Mouse (Mus musculus) spleen, postnatal 4 days (tissue): ENCODE results near the gene Cntnap1.

ENCODE experiments used
- DNase-seq, 2 experiments: peaks; one replicate each; pipeline ENCODE4 v3.0.0; 2022; ENCODE audit warnings: low spot score in 2 of 2

Gene Cntnap1

DNA sequence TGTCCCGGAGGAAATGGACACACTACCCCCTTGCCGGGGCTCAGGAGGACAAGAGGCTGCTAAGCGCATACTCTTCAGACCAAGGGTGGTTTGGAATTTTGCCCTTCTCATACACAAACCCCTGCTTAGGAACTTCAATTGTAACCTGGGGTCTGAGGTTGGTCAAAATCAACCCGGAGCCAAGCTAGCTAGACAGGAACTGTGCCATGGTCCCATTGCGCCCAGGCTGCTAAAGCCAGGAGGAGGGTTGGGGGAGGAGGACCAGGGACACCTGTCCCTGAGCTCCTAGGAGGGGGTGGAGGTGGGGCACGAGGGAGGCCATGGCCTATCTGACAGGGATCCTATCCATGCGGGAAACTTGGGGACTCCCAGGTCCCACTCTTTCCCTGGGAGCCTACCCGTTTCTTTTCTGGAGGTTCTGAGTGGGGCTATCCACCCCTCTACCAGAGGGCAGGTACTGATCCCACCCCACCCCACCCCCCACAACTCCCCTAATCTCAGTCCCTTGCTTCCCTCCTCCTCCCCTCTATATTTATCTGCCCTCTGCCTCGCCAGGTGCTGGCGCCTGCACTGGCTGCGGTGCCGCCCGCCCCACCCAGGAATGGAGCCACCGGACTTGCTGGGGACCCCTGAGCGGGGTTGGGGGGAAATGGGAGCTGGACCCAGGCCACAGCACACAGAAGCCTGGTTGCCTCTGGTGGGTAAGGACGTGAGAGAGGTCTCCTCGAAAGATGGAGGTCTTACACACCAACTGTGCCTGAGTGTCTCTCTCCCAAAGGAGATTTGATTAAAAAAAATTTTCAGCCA is 819 bp upstream of the Cntnap1 start:
- DNase-seq = peak in 1 of 2 experiments; percentile 59

DNA sequence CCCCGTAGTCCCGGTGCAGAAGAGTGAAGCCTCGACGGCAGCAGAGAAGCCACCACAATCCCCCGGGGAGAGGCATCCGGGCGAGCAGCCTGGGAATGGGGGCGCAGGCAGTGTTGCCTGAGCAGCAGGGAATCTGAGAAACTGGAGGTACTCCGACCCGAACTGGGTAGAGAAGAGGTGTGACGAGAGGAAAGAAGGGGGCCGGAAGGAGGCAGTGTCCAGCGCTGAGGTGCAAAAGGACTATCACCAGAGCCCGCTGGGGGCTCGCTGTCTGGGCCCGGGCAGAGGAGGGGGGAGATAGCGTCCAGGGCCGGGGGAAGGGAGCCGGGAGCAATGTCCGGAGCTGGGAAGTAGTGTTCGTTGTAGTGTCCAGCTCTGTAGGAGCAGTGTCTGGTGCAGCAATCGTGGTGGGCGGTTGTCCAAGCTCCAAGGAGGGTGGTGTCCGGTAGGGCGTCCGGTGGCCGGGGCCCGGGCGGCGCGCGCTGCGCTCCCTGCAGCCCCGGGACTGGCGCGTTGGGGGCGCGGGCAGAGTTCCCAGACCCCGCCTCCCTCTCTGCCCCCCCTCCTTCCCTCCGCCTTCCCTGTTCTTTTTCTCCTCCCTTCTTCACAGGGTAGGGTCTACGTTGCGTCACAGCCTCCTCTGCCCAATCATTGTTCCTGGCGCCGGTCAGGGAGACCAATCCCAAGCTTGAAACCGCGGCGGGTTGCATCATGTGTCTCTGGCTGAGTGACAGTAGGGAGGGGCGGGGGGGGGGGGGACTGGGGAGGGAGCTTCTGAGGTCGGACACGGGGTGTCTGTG is 688 bp downstream of the Cntnap1 start, which contains the start of gene Plekhh3:
Plekhh3 (minus strand) TSS at position 541 of the 800 bp plus-strand sequence.
- DNase-seq = peak; percentile 79 to 84

DNA sequence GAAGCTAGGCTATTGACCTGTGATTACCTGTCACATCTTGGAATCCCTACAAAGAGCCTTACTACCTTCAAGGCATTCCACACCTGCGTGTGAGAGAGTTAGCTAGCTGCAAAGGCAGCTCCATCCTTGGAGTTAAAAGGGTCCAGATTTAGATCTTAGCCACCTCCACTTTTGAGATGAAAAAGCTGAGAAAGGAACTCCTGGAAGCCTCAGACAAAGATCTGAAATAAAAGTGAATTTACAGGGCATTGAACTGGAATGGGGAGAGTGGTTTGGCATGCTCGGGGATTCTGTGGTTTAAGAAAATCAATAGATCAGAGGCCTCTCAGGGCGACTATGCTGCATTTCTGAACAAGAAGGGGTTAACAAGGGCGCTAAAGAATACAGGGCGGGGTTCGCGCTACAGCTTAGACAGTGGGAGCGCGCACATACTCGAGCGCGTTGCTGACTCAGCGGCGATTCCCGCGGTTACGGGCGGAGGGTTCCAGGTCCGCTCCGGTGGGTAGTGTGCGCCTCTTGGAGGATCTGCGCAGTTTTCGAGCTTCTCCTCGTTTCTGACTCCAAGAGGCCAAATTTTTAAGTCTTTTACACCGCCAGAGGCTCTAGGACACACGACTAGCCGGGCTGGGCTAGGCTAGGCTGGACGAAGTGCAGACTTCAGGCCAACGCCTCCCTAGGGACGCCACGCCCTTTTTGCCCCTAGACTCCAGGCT is 1.6 kb downstream of the Cntnap1 start:
- DNase-seq = no peak

DNA sequence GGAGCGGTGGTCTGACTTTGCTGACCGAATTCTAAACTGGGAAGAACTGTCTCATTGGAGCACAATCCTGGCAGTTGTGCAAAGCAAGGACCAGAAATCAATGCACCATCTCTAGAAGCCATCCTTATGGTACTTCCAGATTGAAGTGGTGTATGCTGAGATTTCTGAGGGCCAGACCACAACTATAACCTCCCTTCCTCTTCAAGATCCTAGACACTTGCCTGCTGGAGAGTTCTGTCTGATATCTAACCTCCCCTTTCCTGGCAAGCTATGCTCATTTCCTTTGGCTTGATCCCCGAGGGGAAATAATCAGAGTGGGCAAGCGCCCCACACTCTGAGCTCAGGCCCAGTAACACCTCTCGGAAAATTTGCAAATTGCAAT is 2.1 kb downstream of the Cntnap1 start:
- DNase-seq = no peak

- DNase-seq = no peak
Observed at GRCm38 (mm10) chr11:101173112-101173511, 2.8 kb downstream of the Cntnap1 start.

DNA sequence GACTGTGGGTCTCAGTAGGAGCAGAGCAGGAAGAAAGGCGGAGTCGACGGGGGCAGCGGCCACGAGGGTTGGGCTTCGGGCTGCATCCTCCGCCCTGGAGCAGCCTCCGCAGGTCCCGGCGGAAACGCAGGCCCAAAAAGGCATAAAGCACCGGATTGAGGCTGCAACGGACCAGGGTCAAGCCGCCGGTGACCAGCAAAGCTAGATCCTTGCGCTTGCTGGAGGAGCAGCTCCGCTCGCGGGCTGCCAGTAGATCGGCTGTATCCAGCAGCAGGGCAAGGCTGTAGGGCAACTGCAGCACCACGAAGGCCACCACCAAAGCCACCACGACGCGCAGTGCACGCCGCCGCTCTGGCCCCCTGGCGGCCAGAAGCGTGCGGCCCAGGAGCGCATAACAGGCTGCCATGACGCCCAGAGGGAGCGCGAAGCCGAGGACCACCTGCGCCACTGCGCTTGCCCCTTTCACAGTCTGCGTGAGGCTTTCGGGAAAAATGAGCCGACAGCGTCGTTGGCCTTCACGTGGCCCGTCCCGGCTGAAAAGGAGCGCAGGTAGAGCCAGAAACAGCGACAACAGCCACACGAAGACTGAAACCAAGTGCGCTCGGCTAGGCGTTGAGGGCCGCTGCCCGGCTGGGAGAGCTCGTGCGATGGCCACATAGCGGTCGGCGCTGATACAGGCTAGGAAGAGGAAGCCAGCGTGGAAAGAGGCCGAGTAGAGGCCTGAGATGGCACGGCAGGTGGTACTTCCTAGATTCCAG is 3.5 kb downstream of the Cntnap1 start:
- peak; percentile 71 to 87 for DNase-seq

GRCm38 (mm10) chr11:101174389-101174745 is 4.0 kb downstream of the Cntnap1 start:
- DNase-seq = no peak

DNA sequence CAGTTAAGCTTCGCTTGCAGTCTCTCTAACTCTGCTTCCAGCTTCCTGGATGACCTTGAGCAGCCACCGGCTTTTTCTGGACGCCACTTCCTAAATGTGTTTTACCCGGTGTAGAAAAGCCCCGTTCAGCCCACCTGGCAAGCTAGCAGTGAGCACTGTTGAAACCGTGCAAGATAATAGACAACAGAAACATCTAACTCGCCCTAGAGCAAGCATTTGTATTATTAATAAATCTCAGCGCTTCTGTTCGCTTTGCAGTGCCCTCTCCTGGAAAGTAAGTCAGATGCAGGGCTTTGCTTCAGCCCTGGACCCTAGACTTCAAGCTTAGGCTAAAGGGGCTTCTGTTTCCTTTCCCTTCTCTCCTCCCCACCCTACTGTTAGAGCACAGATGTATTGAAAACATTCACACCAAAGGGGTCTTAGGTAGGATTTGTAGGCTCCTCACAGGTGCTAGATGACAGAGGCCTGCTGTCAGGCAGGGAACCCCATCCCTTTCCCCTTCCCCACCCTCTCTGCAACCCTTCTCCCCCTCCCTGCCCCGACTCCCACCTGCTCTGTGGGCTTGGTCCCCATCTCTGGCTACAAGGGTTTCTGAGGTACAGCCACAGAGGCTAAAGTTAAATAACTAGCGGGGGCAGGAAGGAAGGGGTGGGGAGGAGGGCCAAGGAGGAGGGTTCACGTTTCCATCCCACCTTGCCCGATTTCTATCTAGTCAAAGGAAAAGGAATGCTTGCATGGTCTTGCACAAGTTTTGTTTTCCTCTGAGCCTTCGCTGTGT is 4.7 kb downstream of the Cntnap1 start, which contains the start of gene Ccr10:
Ccr10 (minus strand) TSS at position 593 of the 778 bp plus-strand sequence.
- DNase-seq = no peak

DNA sequence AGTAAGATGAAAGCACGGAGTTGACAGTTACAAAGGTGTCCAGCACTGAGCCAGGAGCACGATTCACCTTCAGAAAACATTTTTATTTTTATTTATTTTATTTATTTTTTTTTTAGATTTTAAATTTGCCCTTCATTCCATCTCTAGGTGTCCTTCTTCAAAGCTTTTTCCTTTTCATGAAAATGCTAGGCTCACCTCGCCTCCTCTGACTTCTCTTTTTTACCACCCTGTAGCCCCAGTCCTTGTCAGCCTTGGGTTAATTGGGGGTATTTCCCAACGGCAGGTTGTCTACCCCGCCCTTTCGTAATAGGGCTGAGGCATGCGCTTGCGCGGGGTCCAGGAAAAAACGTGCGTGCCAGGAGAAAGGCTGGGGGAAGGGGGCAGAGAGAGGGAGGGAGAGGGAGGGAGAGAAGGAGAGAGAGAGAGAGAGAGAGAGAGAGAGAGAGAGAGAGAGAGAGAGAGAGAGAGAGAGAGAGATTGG is 5.4 kb downstream of the Cntnap1 start:
- no peak for DNase-seq

GRCm38 (mm10) chr11:101176117-101176691 is 5.9 kb downstream of the Cntnap1 start:
- no peak for DNase-seq

- DNase-seq = peak; percentile 60 to 84
Observed at GRCm38 (mm10) chr11:101176933-101177773, 6.8 kb downstream of the Cntnap1 start.

- DNase-seq = no peak
Observed at GRCm38 (mm10) chr11:101178061-101179058, 8.0 kb downstream of the Cntnap1 start.

DNA sequence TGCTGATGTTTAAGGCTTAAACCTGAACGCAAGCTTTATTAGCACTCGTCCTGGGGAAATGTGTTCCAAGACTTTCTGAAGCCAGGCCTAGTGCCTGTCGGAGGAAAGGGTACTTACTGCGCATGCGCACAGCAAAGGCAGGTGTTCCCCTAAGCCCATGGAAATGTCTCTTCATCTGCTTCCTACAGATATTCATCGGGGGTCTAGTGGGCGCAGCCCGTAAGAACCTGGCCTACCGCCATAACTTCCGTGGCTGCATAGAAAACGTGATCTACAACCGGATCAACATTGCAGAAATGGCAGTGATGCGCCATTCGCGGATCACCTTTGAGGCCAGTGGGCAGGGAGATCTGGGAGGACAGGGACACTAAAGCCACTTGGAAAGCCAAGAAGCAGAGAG is 9.0 kb downstream of the Cntnap1 start:
- no peak for DNase-seq

DNA sequence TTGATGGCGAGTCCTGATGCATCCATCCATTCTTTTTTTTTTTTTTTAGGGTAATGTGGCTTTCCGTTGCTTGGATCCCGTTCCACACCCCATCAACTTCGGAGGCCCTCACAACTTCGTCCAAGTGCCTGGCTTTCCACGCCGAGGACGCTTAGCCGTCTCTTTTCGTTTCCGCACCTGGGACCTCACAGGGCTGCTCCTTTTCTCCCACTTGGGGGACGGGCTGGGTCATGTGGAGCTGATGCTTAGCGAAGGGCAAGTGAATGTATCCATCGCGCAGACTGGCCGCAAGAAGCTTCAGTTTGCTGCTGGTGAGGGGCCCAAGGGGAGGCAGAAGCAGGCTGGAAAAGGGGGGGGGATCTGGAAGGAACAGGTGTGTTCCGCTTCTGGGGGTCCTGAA is 9.9 kb downstream of the Cntnap1 start:
- no peak for DNase-seq

- peak; percentile 63 to 85 for DNase-seq
Observed at GRCm38 (mm10) chr11:101180846-101181740, 10.8 kb downstream of the Cntnap1 start.

DNA sequence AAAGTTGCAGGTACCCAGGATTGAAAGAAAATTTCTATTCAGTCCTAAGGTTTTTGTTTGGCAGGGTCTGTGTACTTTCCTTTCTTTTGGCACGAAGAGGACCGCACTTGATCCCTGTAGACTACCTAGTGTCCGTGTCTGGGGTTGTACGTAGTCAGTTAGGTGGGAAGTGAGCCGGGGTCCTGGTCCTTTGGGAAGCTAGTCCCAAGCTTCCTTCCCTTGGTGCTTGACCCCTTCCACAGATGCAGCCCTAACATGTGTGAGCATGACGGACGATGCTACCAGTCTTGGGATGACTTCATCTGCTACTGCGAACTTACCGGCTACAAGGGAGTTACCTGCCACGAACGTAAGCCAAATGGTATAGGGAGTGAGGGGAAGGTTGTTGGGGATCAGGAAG is 11.6 kb downstream of the Cntnap1 start:
- DNase-seq = no peak
